Mouse (Mus musculus): ENCODE measurements around the gene Ocln.

- TF ChIP-seq CTCF (IDR thresholded peaks at IDR 0.05; ENCODE audit: borderline replicate concordance, insufficient read depth, low read length) = no peak
- no peak for TF ChIP-seq POLR2A (IDR thresholded peaks at IDR 0.05; ENCODE audit: low read depth, low read length)
Measured at GRCm38 (mm10) chr13:100594041-100594792, 41.7 kb upstream of the Ocln start.
